Mouse (Mus musculus): Measurements from ENCODE around the gene Txndc9.
"Not testable (repeated sequence)": the region's sequence is repeated elsewhere in the genome, so short reads cannot be mapped to it uniquely, and the experiment has no call there.

DNA sequence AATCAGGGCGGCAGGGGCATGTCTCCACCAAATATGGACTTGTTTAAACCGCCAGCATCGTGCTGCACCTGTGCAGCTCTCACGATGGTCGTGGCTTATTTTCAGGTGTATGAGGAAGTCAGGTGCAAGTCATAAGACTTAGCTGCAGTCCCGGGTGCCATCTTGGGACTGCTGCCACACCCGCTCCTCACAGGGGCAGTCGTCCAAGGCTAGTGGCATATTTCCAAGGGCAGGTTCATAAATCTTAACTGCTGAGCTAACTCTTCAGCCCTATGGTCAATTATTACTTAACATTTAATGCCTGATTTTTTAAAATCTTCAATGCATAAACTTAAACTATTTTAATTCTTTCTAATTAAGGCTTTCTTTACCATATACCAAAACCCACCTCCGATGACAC lies 21.0 kb downstream of the Txndc9 start:
- TF ChIP-seq CTCF (IDR thresholded peaks at IDR 0.05; ENCODE audit: insufficient read depth, low read length); POLR2A (IDR thresholded peaks at IDR 0.05; ENCODE audit: borderline replicate concordance, extremely low read depth, low read depth, low read length): not testable (repeated sequence)
